Mouse (Mus musculus): Measurements from ENCODE around the gene Stag1. TPM values are rescaled to one million over a fixed set of nuclear protein-coding genes. Genes with fewer than 3 reads are reported as not detected.

Stag1 gene
- total RNA-seq, 1 experiment, result 47.9 TPM

DNA sequence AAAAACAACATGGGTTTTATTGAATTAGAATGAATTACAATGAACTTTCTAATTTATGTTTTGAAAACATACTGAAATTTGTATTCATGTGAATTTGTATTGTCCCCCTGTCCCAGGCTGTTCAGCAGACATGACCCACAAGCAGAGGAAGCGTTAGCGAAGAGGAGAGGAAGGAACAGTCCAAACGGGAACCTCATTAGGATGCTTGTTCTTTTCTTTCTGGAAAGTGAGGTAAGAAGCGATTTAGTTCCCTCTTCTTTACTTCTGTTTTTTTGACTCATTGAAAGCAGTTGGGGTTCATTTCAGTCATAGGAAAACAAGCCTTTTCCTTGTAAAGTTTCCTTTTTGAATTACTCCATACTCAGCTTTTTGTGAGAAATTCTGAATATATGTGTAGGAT, 268.4 kb downstream of the Stag1 start:
- in situ Hi-C loops (cut with MboI; ENCODE audit: low sequenced_read_pairs in 2 of 2, unreplicated experiment in 2 of 2), result no loop called here
- Histone ChIP-seq H3K27ac (ENCODE audit: insufficient read depth, low read depth, low read length, poor library complexity, severe bottlenecking) (no peak overlapping the region), H3K9ac (ENCODE audit: insufficient read depth, low read depth, low read length, poor library complexity, severe bottlenecking) (no peak overlapping the region), H3K4me3 (ENCODE audit: insufficient read depth in 1 of 2, low read depth in 1 of 2, low read length in 2 of 2, poor library complexity in 1 of 2, severe bottlenecking in 1 of 2) (no peak overlapping the region), H3K9me3 (ENCODE audit: control insufficient read depth, insufficient read depth, low read depth, low read length) (no peaks in the 10 kb centered on the region), H3K36me3 (ENCODE audit: control insufficient read depth, insufficient read depth, low read length, poor library complexity, severe bottlenecking) (no peaks in the 10 kb centered on the region), H3K4me1 (ENCODE audit: control insufficient read depth in 2 of 2, insufficient read depth in 2 of 2, low read length in 2 of 2, poor library complexity in 1 of 2) (no peaks in the 10 kb centered on the region)
- TF ChIP-seq MAFK (IDR thresholded peaks at IDR 0.05; ENCODE audit: insufficient read depth, low read depth, low read length) (no peak), ZNF384 (IDR thresholded peaks at IDR 0.05; ENCODE audit: low read depth, low read length) (no peak), HCFC1 (IDR thresholded peaks at IDR 0.05; ENCODE audit: borderline replicate concordance, insufficient read depth, low read length) (no peak), ZC3H11A (IDR thresholded peaks at IDR 0.05; ENCODE audit: borderline replicate concordance, low read depth, low read length) (no peak), CHD2 (IDR thresholded peaks at IDR 0.05; ENCODE audit: low read depth, low read length) (no peak)
- DNase-seq (ENCODE audit: low read depth, low spot score), result no peak

DNA sequence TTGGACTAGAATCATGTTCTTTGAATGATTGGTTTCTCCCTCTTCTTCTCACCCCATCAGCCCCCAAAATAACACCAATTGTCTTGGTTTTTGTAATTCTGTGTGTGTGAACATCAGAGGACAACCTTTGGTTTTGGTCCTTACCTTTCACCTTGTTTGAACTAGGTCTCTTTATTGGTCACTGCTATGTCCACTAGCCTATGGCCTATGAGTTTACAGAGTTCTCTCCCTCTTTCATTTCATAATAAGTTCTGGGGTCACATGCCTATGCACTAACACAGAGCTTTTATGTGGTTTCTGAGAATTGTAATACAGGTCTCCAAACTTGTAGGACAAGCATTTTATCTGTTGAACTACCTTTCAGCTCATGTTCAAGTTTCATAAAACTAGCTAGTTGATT, 272.0 kb downstream of the Stag1 start:
- H3K4me3 ChIP-seq (ENCODE audit: insufficient read depth in 1 of 2, low read depth in 1 of 2, low read length in 2 of 2, poor library complexity in 1 of 2, severe bottlenecking in 1 of 2), result no peak overlapping the region
- H3K27ac ChIP-seq (ENCODE audit: insufficient read depth, low read depth, low read length, poor library complexity, severe bottlenecking), result no peak overlapping the region
- no peaks in the 10 kb centered on the region; the same call in 1 of the 2 replicates for H3K36me3 ChIP-seq (ENCODE audit: control insufficient read depth, insufficient read depth, low read length, poor library complexity, severe bottlenecking)
- no peak overlapping the region for H3K9ac ChIP-seq (ENCODE audit: insufficient read depth, low read depth, low read length, poor library complexity, severe bottlenecking)
- no peaks in the 10 kb centered on the region for H3K4me1 ChIP-seq (ENCODE audit: control insufficient read depth in 2 of 2, insufficient read depth in 2 of 2, low read length in 2 of 2, poor library complexity in 1 of 2)
- H3K9me3 ChIP-seq (ENCODE audit: control insufficient read depth, insufficient read depth, low read depth, low read length), result no peaks in the 10 kb centered on the region
- no peak for TF ChIP-seq HCFC1 (IDR thresholded peaks at IDR 0.05; ENCODE audit: borderline replicate concordance, insufficient read depth, low read length)
- TF ChIP-seq MAFK (IDR thresholded peaks at IDR 0.05; ENCODE audit: insufficient read depth, low read depth, low read length), result no peak
- no peak for TF ChIP-seq CHD2 (IDR thresholded peaks at IDR 0.05; ENCODE audit: low read depth, low read length)
- no peak for TF ChIP-seq ZC3H11A (IDR thresholded peaks at IDR 0.05; ENCODE audit: borderline replicate concordance, low read depth, low read length)
- TF ChIP-seq ZNF384 (IDR thresholded peaks at IDR 0.05; ENCODE audit: low read depth, low read length), result no peak
- in situ Hi-C loops (cut with MboI; ENCODE audit: low sequenced_read_pairs in 2 of 2, unreplicated experiment in 2 of 2), result no loop called here
- no peak for DNase-seq (ENCODE audit: low read depth, low spot score)

DNA sequence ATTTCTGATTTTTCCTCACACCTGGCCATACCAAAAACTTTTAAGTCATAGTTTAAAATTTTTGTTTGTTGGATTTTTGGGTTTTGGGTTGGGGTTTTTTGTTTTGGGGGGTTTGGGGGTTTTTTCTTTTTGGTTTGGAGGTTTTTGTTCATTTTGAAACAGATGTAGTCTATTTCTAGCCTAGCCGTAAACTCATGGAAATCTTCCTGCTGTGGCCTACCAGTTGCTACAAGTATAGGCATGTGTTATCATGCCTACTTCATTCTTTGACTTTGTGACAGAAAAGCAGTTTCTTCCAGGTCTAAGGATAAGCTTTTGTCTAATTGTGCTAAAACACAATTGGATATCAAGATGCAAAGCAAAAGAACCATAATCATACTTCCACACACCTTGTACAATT, 298.5 kb downstream of the Stag1 start:
- no peak overlapping the region for H3K9ac ChIP-seq (ENCODE audit: insufficient read depth, low read depth, low read length, poor library complexity, severe bottlenecking)
- no peak for TF ChIP-seq ZC3H11A (IDR thresholded peaks at IDR 0.05; ENCODE audit: borderline replicate concordance, low read depth, low read length)
- no peak for TF ChIP-seq ZNF384 (IDR thresholded peaks at IDR 0.05; ENCODE audit: low read depth, low read length)
- TF ChIP-seq HCFC1 (IDR thresholded peaks at IDR 0.05; ENCODE audit: borderline replicate concordance, insufficient read depth, low read length), result no peak
- TF ChIP-seq MAFK (IDR thresholded peaks at IDR 0.05; ENCODE audit: insufficient read depth, low read depth, low read length), result no peak
- no peak for TF ChIP-seq CHD2 (IDR thresholded peaks at IDR 0.05; ENCODE audit: low read depth, low read length)
- no peak for DNase-seq (ENCODE audit: low read depth, low spot score)
- no peaks in the 10 kb centered on the region for H3K36me3 ChIP-seq (ENCODE audit: control insufficient read depth, insufficient read depth, low read length, poor library complexity, severe bottlenecking)
- no peak overlapping the region for H3K27ac ChIP-seq (ENCODE audit: insufficient read depth, low read depth, low read length, poor library complexity, severe bottlenecking)
- no peak overlapping the region for H3K4me3 ChIP-seq (ENCODE audit: insufficient read depth in 1 of 2, low read depth in 1 of 2, low read length in 2 of 2, poor library complexity in 1 of 2, severe bottlenecking in 1 of 2)
- no peaks in the 10 kb centered on the region for H3K4me1 ChIP-seq (ENCODE audit: control insufficient read depth in 2 of 2, insufficient read depth in 2 of 2, low read length in 2 of 2, poor library complexity in 1 of 2)
- no peaks in the 10 kb centered on the region for H3K9me3 ChIP-seq (ENCODE audit: control insufficient read depth, insufficient read depth, low read depth, low read length)
- in situ Hi-C loops (cut with MboI; ENCODE audit: low sequenced_read_pairs in 2 of 2, unreplicated experiment in 2 of 2), result no loop called here

DNA sequence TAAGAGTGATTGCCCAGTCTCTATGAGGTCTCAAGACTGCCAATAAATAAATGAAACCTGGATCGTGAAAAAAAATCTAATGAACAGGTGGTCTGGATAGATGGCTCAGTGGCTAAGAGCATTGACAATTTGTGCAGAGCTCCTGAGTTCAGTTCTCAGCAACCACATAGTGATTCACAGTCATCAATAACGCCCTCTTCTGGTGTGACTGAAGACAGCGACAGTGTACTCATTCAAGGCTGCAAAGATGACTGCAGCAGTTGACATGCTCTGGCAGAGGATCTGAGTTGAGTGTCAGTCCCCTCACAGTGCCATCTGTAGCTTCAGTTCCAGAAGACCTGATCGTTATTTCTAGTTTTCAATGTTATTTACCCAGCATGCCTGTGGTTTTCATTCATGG, 300.4 kb downstream of the Stag1 start:
- Histone ChIP-seq H3K27ac (ENCODE audit: insufficient read depth, low read depth, low read length, poor library complexity, severe bottlenecking) (no peak overlapping the region), H3K9me3 (ENCODE audit: control insufficient read depth, insufficient read depth, low read depth, low read length) (no peaks in the 10 kb centered on the region), H3K4me3 (ENCODE audit: insufficient read depth in 1 of 2, low read depth in 1 of 2, low read length in 2 of 2, poor library complexity in 1 of 2, severe bottlenecking in 1 of 2) (no peak overlapping the region), H3K4me1 (ENCODE audit: control insufficient read depth in 2 of 2, insufficient read depth in 2 of 2, low read length in 2 of 2, poor library complexity in 1 of 2) (no peaks in the 10 kb centered on the region), H3K9ac (ENCODE audit: insufficient read depth, low read depth, low read length, poor library complexity, severe bottlenecking) (no peak overlapping the region), H3K36me3 (ENCODE audit: control insufficient read depth, insufficient read depth, low read length, poor library complexity, severe bottlenecking) (no peaks in the 10 kb centered on the region)
- in situ Hi-C loops (cut with MboI; ENCODE audit: low sequenced_read_pairs in 2 of 2, unreplicated experiment in 2 of 2), result no loop called here
- no peak for DNase-seq (ENCODE audit: low read depth, low spot score)
- TF ChIP-seq MAFK (IDR thresholded peaks at IDR 0.05; ENCODE audit: insufficient read depth, low read depth, low read length) (no peak), CHD2 (IDR thresholded peaks at IDR 0.05; ENCODE audit: low read depth, low read length) (no peak)

DNA sequence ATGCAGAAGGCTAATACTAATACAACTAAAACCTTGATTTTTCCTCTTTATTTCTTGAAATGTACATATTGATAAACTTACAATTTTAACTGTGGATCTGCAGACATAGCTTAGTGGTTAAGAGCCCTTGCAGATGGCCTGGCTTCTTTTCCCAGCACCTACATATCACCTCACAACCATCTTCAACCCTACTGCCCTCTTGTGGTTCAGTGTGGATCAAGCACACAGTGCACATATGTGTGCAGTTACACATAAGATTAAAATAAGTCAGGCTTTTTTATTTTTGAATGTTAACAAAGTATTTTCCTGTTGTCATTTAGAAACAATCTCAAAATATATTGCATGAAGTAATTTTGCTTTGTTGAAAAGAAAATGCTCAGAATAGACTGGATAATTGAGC, 312.8 kb downstream of the Stag1 start:
- DNase-seq (ENCODE audit: low read depth, low spot score), result peak; percentile 45
- in situ Hi-C loops (cut with MboI; ENCODE audit: low sequenced_read_pairs in 2 of 2, unreplicated experiment in 2 of 2), result loop anchor here in 1 of 2 experiments (25.0 kb wide), 1 partner anchor 448 kb away; no protein-coding TSS in a partner anchor
- no peak overlapping the region for H3K4me3 ChIP-seq (ENCODE audit: insufficient read depth in 1 of 2, low read depth in 1 of 2, low read length in 2 of 2, poor library complexity in 1 of 2, severe bottlenecking in 1 of 2)
- TF ChIP-seq CHD2 (IDR thresholded peaks at IDR 0.05; ENCODE audit: low read depth, low read length) (no peak), ZC3H11A (IDR thresholded peaks at IDR 0.05; ENCODE audit: borderline replicate concordance, low read depth, low read length) (no peak), HCFC1 (IDR thresholded peaks at IDR 0.05; ENCODE audit: borderline replicate concordance, insufficient read depth, low read length) (no peak), MAFK (IDR thresholded peaks at IDR 0.05; ENCODE audit: insufficient read depth, low read depth, low read length) (no peak), ZNF384 (IDR thresholded peaks at IDR 0.05; ENCODE audit: low read depth, low read length) (no peak)
- peaks cover 5% of the 10 kb centered on the region; the same call in 1 of the 2 replicates for H3K36me3 ChIP-seq (ENCODE audit: control insufficient read depth, insufficient read depth, low read length, poor library complexity, severe bottlenecking)
- H3K9ac ChIP-seq (ENCODE audit: insufficient read depth, low read depth, low read length, poor library complexity, severe bottlenecking), result no peak overlapping the region
- no peak overlapping the region for H3K27ac ChIP-seq (ENCODE audit: insufficient read depth, low read depth, low read length, poor library complexity, severe bottlenecking)
- H3K9me3 ChIP-seq (ENCODE audit: control insufficient read depth, insufficient read depth, low read depth, low read length), result no peaks in the 10 kb centered on the region
- H3K4me1 ChIP-seq (ENCODE audit: control insufficient read depth in 2 of 2, insufficient read depth in 2 of 2, low read length in 2 of 2, poor library complexity in 1 of 2), result no peaks in the 10 kb centered on the region
